Mouse (Mus musculus) midbrain, embryonic 13.5 days (tissue): ENCODE measurements at regions not wholly inside any gene's neighbourhood (a gene's known extent, or its start where the extent isn't known, plus 50 kb on each side); places are given as distances from the start of the nearest gene placed in this dataset. TPM values are rescaled to one million over a fixed set of nuclear protein-coding genes. Genes with fewer than 3 reads are reported as not detected.

Source experiments
- ATAC-seq: fragments of 200-750 bp; cut with Nextera tagmentation; 2 replicates; pipeline ENCODE4 v1.8.0; 2017; ENCODE audit warnings: mild to moderate bottlenecking, moderate TSS enrichment, moderate library complexity
- H3K27ac ChIP-seq: fragments of 300-500 bp; sonication (generic); 2 replicates; pipeline ENCODE4 v1.5.1; 2015; ENCODE audit warnings: inconsistent platforms, mild to moderate bottlenecking, moderate library complexity
- H3K27me3 ChIP-seq: fragments of 300-500 bp; sonication (generic); 2 replicates; pipeline ENCODE4 v1.6.1; 2015; ENCODE audit warnings: mild to moderate bottlenecking, inconsistent platforms
- H3K36me3 ChIP-seq: fragments of 300-500 bp; sonication (generic); 2 replicates; pipeline ENCODE4 v1.6.1; 2015; ENCODE audit warnings: mild to moderate bottlenecking, inconsistent platforms
- H3K4me1 ChIP-seq: fragments of 300-500 bp; sonication (generic); replicated peaks from 2 replicates; pipeline ENCODE4 v1.6.1; 2015; ENCODE audit warnings: inconsistent platforms
- H3K4me2 ChIP-seq: fragments of 300-500 bp; sonication (generic); replicated peaks from 2 replicates; pipeline ENCODE4 v1.6.1; 2015; ENCODE audit warnings: moderate library complexity, mild to moderate bottlenecking, inconsistent platforms
- H3K4me3 ChIP-seq: fragments of 300-500 bp; sonication (generic); replicated peaks from 2 replicates; pipeline ENCODE4 v1.5.1; 2015; ENCODE audit warnings: mild to moderate bottlenecking, inconsistent platforms
- H3K9ac ChIP-seq: fragments of 300-500 bp; sonication (generic); replicated peaks from 2 replicates; pipeline ENCODE4 v1.6.1; 2015; ENCODE audit warnings: mild to moderate bottlenecking, inconsistent platforms
- H3K9me3 ChIP-seq: fragments of 300-500 bp; sonication (generic); 2 replicates; pipeline ENCODE4 v1.6.1; 2016; ENCODE audit warnings: mild to moderate bottlenecking, inconsistent platforms
- WGBS: fragments of 180-500 bp; shearing (Covaris S2); methylation state at CpG from one replicate; pipeline ENCODE4 v1.1.7; 2015; 5-methylcytosine and 5-hydroxymethylcytosine counted together
- microRNA-seq: library from miRNA; unstranded; fragments of <30 nt; microRNA quantifications from one replicate; pipeline ENCODE4, GENCODE M21; 2016

DNA sequence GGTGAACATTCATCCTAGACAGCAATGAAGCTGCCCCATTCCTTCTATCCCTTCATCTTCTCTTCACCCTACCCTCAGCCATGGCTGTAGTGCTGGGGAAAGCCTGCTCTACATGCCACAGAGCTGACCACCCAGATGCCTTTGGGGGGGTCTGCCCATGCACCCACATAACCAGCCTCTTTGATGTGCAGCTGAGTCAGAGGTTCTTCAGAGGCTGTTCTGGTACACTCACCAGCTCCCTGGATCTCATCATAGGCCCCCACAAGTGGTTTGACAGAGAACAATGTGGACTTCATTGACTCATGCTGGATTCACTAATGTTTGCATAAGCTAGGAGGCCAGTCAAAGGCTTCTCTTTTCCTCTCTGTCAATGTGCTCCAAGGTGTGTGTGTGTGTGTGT, 162.4 kb downstream of the Snx13 start:
- no peaks in the 10 kb centered on the region for H3K9me3 ChIP-seq

GRCm38 (mm10) chr12:35207605-35208004, 160.6 kb downstream of the Snx13 start:
- H3K27me3 ChIP-seq: no peaks in the 10 kb centered on the region
- no peaks in the 10 kb centered on the region for H3K36me3 ChIP-seq
- no peak overlapping the region for H3K4me2 ChIP-seq
- no peak overlapping the region for H3K4me3 ChIP-seq
- no peaks in the 10 kb centered on the region for H3K4me1 ChIP-seq
- no peak for ATAC-seq
- no peaks in the 10 kb centered on the region for H3K9me3 ChIP-seq
- no peak overlapping the region for H3K9ac ChIP-seq
- no peak overlapping the region for H3K27ac ChIP-seq
- 87% methylated on average over 3 of the region's 3 CpGs for WGBS

More for the DNA sequence above, 162.4 kb downstream of the Snx13 start:
- H3K9ac ChIP-seq: no peak overlapping the region
- no peak overlapping the region for H3K4me2 ChIP-seq
- no peak overlapping the region for H3K4me3 ChIP-seq
- H3K27ac ChIP-seq: no peak overlapping the region
- no peaks in the 10 kb centered on the region for H3K27me3 ChIP-seq
- no peaks in the 10 kb centered on the region for H3K4me1 ChIP-seq
- no peak for ATAC-seq
- no peaks in the 10 kb centered on the region for H3K36me3 ChIP-seq

- Histone ChIP-seq H3K36me3 (no peaks in the 10 kb centered on the region), H3K4me2 (no peak overlapping the region), H3K9me3 (no peaks in the 10 kb centered on the region), H3K27me3 (no peaks in the 10 kb centered on the region), H3K27ac (no peak overlapping the region), H3K9ac (no peak overlapping the region), H3K4me3 (no peak overlapping the region), H3K4me1 (no peaks in the 10 kb centered on the region)
- ATAC-seq: no peak
- WGBS: 89% methylated on average over 1 of the region's 1 CpGs
Measured at GRCm38 (mm10) chr12:35203398-35203797, 156.4 kb downstream of the Snx13 start.

GRCm38 (mm10) chr12:35200110-35200509, 153.1 kb downstream of the Snx13 start:
- no peak overlapping the region for H3K4me2 ChIP-seq
- WGBS: 61% methylated on average over 5 of the region's 5 CpGs
- H3K4me1 ChIP-seq: no peaks in the 10 kb centered on the region
- H3K36me3 ChIP-seq: no peaks in the 10 kb centered on the region
- H3K27ac ChIP-seq: no peak overlapping the region
- H3K9me3 ChIP-seq: no peaks in the 10 kb centered on the region
- H3K27me3 ChIP-seq: no peaks in the 10 kb centered on the region
- no peak for ATAC-seq
- H3K4me3 ChIP-seq: no peak overlapping the region
- no peak overlapping the region for H3K9ac ChIP-seq

Small RNA genes lying in the stretch of these regions (microRNA-seq; reads per million reads assigned to microRNA genes)
- gene Gm44396: not detected
